Comparison of ENCODE assay signal across 22 mouse cellular contexts in the genomic region with DNA sequence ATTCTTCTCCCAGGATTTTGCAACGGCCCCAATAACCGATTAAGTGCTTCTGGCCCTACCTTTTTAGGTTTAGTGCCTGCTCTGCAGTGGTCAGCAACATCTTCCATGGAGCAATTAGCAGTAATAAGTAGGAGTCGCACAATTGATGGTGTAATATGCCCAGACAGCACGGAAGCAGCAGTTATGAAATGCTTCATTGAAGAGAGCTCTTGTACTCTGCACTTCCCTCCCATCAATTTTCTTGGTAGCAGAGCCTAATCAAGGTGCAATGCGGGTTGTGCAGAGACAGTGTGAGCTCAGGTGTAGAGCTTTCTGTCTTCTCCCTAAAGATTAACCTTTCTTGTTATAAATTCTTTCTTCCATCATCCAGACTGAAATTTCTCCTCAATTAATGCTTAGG.
DNase-seq lines count a peak whose midpoint lies in the region; ATAC-seq and TF ChIP-seq lines count a peak whose summit lies in the region.
"Had no signal": no experiment of that assay in that cellular context is flagged by ENCODE, and none has a peak within 500 bp of the region (broad histone marks: within the 10 kb centered on the region; RNA-seq: fewer than 3 reads in every experiment).

No protein-coding gene starts in this region.

- DNase-seq in hindbrain, postnatal 0 days (ENCODE audit: low spot score), result no peak
- peak; percentile 19 for DNase-seq in brain, adult 2 months (ENCODE audit: low read depth, low spot score)
- no peak for DNase-seq in lung, postnatal 4 days
- DNase-seq: adrenal gland, adult 8-10 months; adrenal gland, postnatal 25 days; cerebellum, adult 11 months; cerebellum, adult 2 months; cerebellum, adult 9-11 months; cerebellum, postnatal 25 days; forebrain, postnatal 0 days; gastrocnemius, adult 2 months; gastrocnemius, postnatal 14 days; heart, adult 11 months had no signal

- no peaks in the 10 kb centered on the region for H3K4me1 ChIP-seq in hindbrain, embryonic 13.5 days (replicated peaks)
- no peaks in the 10 kb centered on the region for H3K4me1 ChIP-seq in hindbrain, postnatal 0 days (ENCODE audit: insufficient read depth, low read length)
- no peaks in the 10 kb centered on the region for H3K4me1 ChIP-seq in midbrain, embryonic 16.5 days (ENCODE audit: control insufficient read depth, insufficient read depth, low read length)
- no peaks in the 10 kb centered on the region for H3K4me1 ChIP-seq in midbrain, embryonic 15.5 days
- H3K4me1 ChIP-seq: embryonic facial prominence, embryonic 12.5 days; embryonic facial prominence, embryonic 15.5 days; hindbrain, embryonic 12.5 days had no signal

- no peak overlapping the region for H3K27ac ChIP-seq in hindbrain, embryonic 13.5 days
- H3K27ac ChIP-seq in hindbrain, postnatal 0 days, result no peak overlapping the region
- no peak overlapping the region for H3K27ac ChIP-seq in midbrain, embryonic 16.5 days (ENCODE audit: low read length)
- H3K27ac ChIP-seq in midbrain, embryonic 15.5 days, result no peak overlapping the region
- H3K27ac ChIP-seq: embryonic facial prominence, embryonic 12.5 days; embryonic facial prominence, embryonic 15.5 days; gastrocnemius, adult 2 months; hindbrain, embryonic 12.5 days had no signal

- no peak for TF ChIP-seq CTCF in hindbrain, postnatal 0 days (IDR thresholded peaks at IDR 0.05; ENCODE audit: low read depth)

- no peak overlapping the region for H3K4me2 ChIP-seq in hindbrain, embryonic 13.5 days
- H3K4me2 ChIP-seq in hindbrain, postnatal 0 days (ENCODE audit: low read depth, low read length), result no peak overlapping the region
- no peak overlapping the region for H3K4me2 ChIP-seq in midbrain, embryonic 16.5 days (ENCODE audit: low read length)
- H3K4me2 ChIP-seq in midbrain, embryonic 15.5 days, result no peak overlapping the region
- H3K4me2 ChIP-seq: embryonic facial prominence, embryonic 12.5 days; embryonic facial prominence, embryonic 15.5 days; heart, embryonic 11.5 days; hindbrain, embryonic 12.5 days had no signal

- no peak overlapping the region for H3K9ac ChIP-seq in hindbrain, embryonic 13.5 days
- no peak overlapping the region for H3K9ac ChIP-seq in hindbrain, postnatal 0 days (replicated peaks; ENCODE audit: low read length)
- H3K9ac ChIP-seq in midbrain, embryonic 16.5 days (ENCODE audit: low read depth, low read length), result no peak overlapping the region
- no peak overlapping the region for H3K9ac ChIP-seq in midbrain, embryonic 15.5 days
- H3K9ac ChIP-seq: embryonic facial prominence, embryonic 12.5 days; embryonic facial prominence, embryonic 15.5 days; forebrain, postnatal 0 days; hindbrain, embryonic 12.5 days had no signal

- 0 out of 2 replicates have a peak, but pooled peaks have one; percentile 39 for ATAC-seq in hindbrain, embryonic 13.5 days (ENCODE audit: low FRiP score)
- ATAC-seq in hindbrain, postnatal 0 days, result no peak
- ATAC-seq in midbrain, embryonic 16.5 days, result 0 out of 2 replicates have a peak, but pooled peaks have one; percentile 42
- ATAC-seq in midbrain, embryonic 15.5 days (replicated peaks), result no peak
- ATAC-seq: activated CD4-positive, CD25-positive, alpha-beta regulatory T cell, adult 4 months; forebrain, embryonic 14.5 days; forebrain, postnatal 0 days had no signal

- WGBS in hindbrain, embryonic 13.5 days, result 76% methylated on average over 5 of the region's 5 CpGs
- WGBS in hindbrain, postnatal 0 days, result 70% methylated on average over 5 of the region's 5 CpGs
- whole genome bisulfite sequencing in midbrain, embryonic 16.5 days, result 75% methylated on average over 5 of the region's 5 CpGs
- WGBS in midbrain, embryonic 15.5 days, result 78% methylated on average over 5 of the region's 5 CpGs

- H3K9me3 ChIP-seq in hindbrain, embryonic 13.5 days, result no peaks in the 10 kb centered on the region
- H3K9me3 ChIP-seq in hindbrain, postnatal 0 days (ENCODE audit: low read length), result no peaks in the 10 kb centered on the region
- no peaks in the 10 kb centered on the region for H3K9me3 ChIP-seq in midbrain, embryonic 16.5 days (replicated peaks; ENCODE audit: control insufficient read depth, low read length, poor library complexity, severe bottlenecking)
- no peaks in the 10 kb centered on the region for H3K9me3 ChIP-seq in midbrain, embryonic 15.5 days
- H3K9me3 ChIP-seq: embryonic facial prominence, embryonic 12.5 days; embryonic facial prominence, embryonic 15.5 days; hindbrain, embryonic 12.5 days had no signal

- no peaks in the 10 kb centered on the region for H3K36me3 ChIP-seq in hindbrain, embryonic 13.5 days
- no peaks in the 10 kb centered on the region for H3K36me3 ChIP-seq in hindbrain, postnatal 0 days (ENCODE audit: insufficient read depth, low read length)
- no peaks in the 10 kb centered on the region for H3K36me3 ChIP-seq in midbrain, embryonic 16.5 days (ENCODE audit: control insufficient read depth, insufficient read depth, low read length)
- no peaks in the 10 kb centered on the region for H3K36me3 ChIP-seq in midbrain, embryonic 15.5 days (replicated peaks)
- H3K36me3 ChIP-seq: embryonic facial prominence, embryonic 12.5 days; embryonic facial prominence, embryonic 15.5 days; hindbrain, embryonic 12.5 days had no signal

- no peak overlapping the region for H3K4me3 ChIP-seq in hindbrain, embryonic 13.5 days
- H3K4me3 ChIP-seq in hindbrain, postnatal 0 days (ENCODE audit: low read length), result no peak overlapping the region
- no peak overlapping the region for H3K4me3 ChIP-seq in midbrain, embryonic 16.5 days (ENCODE audit: low read depth, low read length)
- no peak overlapping the region for H3K4me3 ChIP-seq in midbrain, embryonic 15.5 days
- H3K4me3 ChIP-seq: embryonic facial prominence, embryonic 12.5 days; embryonic facial prominence, embryonic 15.5 days; gastrocnemius, adult 2 months; hindbrain, embryonic 12.5 days had no signal

- no peaks in the 10 kb centered on the region for H3K27me3 ChIP-seq in hindbrain, embryonic 13.5 days
- no peaks in the 10 kb centered on the region for H3K27me3 ChIP-seq in hindbrain, postnatal 0 days (ENCODE audit: insufficient read depth, low read length)
- H3K27me3 ChIP-seq in midbrain, embryonic 16.5 days (ENCODE audit: control insufficient read depth, insufficient read depth, low read depth, low read length), result no peaks in the 10 kb centered on the region
- no peaks in the 10 kb centered on the region for H3K27me3 ChIP-seq in midbrain, embryonic 15.5 days (replicated peaks)
- H3K27me3 ChIP-seq: embryonic facial prominence, embryonic 12.5 days; embryonic facial prominence, embryonic 15.5 days; hindbrain, embryonic 12.5 days had no signal

Comparison
In these comparisons a context has a peak if more than half of its experiments do, and no peak if none do; other contexts are left out.
1. ATAC-seq: peak in hindbrain, embryonic 13.5 days (single experiment) and midbrain, embryonic 16.5 days (single experiment); none in hindbrain, postnatal 0 days (single experiment) and midbrain, embryonic 15.5 days (single experiment).